Mouse (Mus musculus) lung, adult 2 months (tissue): Measurements from ENCODE around the gene Hist1h4b. TPM values are rescaled to one million over a fixed set of nuclear protein-coding genes. Genes with fewer than 3 reads are reported as not detected.
"Not testable (repeated sequence)": the region's sequence is repeated elsewhere in the genome, so short reads cannot be mapped to it uniquely, and the experiment has no call there.

Experiments
- DNase-seq: peaks from one replicate; pipeline ENCODE4 v3.0.0; 2022
- H3K4me1 ChIP-seq: fragments of 200-500 bp; 2 replicates; pipeline ENCODE4 v1.6.1; 2011; ENCODE audit warnings: low read length; ENCODE audit not compliant: control insufficient read depth, insufficient read depth
- H3K4me3 ChIP-seq: fragments of 200-500 bp; replicated peaks from 2 replicates; pipeline ENCODE3; 2011; ENCODE audit warnings: low read depth, mild to moderate bottlenecking, control low read depth, low read length; ENCODE audit errors: extremely low read depth
- CTCF ChIP-seq: fragments of 200-500 bp; IDR thresholded peaks from 2 replicates; pipeline ENCODE4 v1.5.1; 2011; ENCODE audit warnings: mild to moderate bottlenecking, low read length, control low read depth; ENCODE audit not compliant: insufficient read depth
- POLR2A ChIP-seq: fragments of 200-500 bp; IDR thresholded peaks from 2 replicates; pipeline ENCODE4 v1.6.1; 2011; ENCODE audit warnings: low read depth, mild to moderate bottlenecking, control low read depth, low read length, borderline replicate concordance; ENCODE audit errors: extremely low read depth
- whole genome bisulfite sequencing: fragments of 180-500 bp; shearing (Covaris S2); methylation state at CpG from one replicate; pipeline ENCODE4 v1.1.7; 2018; 5-methylcytosine and 5-hydroxymethylcytosine counted together
- polyA plus RNA-seq: library from polyadenylated mRNA; depleted of rRNA; stranded (reverse); fragments of >200 nt; gene quantifications from 2 replicates; pipeline ENCODE4 v1.2.3, GENCODE M21; 2012

Gene Hist1h4b
- polyA plus RNA-seq, 1 experiment, result 2.8 TPM

- TF ChIP-seq CTCF (no peak), POLR2A (no peak)
These were observed 479 bp downstream of the Hist1h4b start for GRCm38 (mm10) chr13:23757211-23757773.

GRCm38 (mm10) chr13:23757921-23758320 is 1.1 kb downstream of the Hist1h4b start:
- DNase-seq, result no peak
- H3K4me3 ChIP-seq, result no peak overlapping the region
- WGBS, result 40% methylated on average over 3 of the region's 3 CpGs
- H3K4me1 ChIP-seq, result peaks cover 2% of the 10 kb centered on the region
- TF ChIP-seq CTCF (no peak), POLR2A (no peak)

More at GRCm38 (mm10) chr13:23757211-23757773, 479 bp downstream of the Hist1h4b start:
- DNase-seq, result no peak
- 2% methylated on average over 18 of the region's 23 CpGs for WGBS
- Histone ChIP-seq H3K4me3 (peak overlapping the region; percentile 18), H3K4me1 (peaks cover 2% of the 10 kb centered on the region)

- WGBS, result 86% methylated on average over 3 of the region's 3 CpGs
- TF ChIP-seq POLR2A, result no peak
- Histone ChIP-seq H3K4me3 (no peak overlapping the region), H3K4me1 (peaks cover 2% of the 10 kb centered on the region)
- DNase-seq, result no peak
These were observed 2.5 kb downstream of the Hist1h4b start for GRCm38 (mm10) chr13:23759251-23759771.

GRCm38 (mm10) chr13:23759916-23760239 is 3.1 kb downstream of the Hist1h4b start:
- TF ChIP-seq POLR2A, result no peak
- no peak for TF ChIP-seq CTCF
- no peak for DNase-seq
- peaks cover 2% of the 10 kb centered on the region for H3K4me1 ChIP-seq
- 39% methylated on average over 1 of the region's 1 CpGs for WGBS
- no peak overlapping the region for H3K4me3 ChIP-seq

GRCm38 (mm10) chr13:23760240-23760971 is 3.6 kb downstream of the Hist1h4b start:
- Histone ChIP-seq H3K4me3 (peak overlapping the region; percentile 19), H3K4me1 (peaks cover 2% of the 10 kb centered on the region)
- no peak for DNase-seq
- 1% methylated on average over 26 of the region's 27 CpGs for WGBS
- TF ChIP-seq POLR2A (no peak), CTCF (no peak)

GRCm38 (mm10) chr13:23760972-23761864 is 4.4 kb downstream of the Hist1h4b start, which contains the start of gene Hist1h4a:
Gene Hist1h4a (minus strand): TSS chr13:23761230.
- Histone ChIP-seq H3K4me1 (peaks cover 2% of the 10 kb centered on the region), H3K4me3 (peak within 1 kb of the TSS; percentile 65)
- DNase-seq, result peak; percentile 95
- TF ChIP-seq POLR2A (peak; percentile 82), CTCF (no peak)
- WGBS, result under 1% methylated on average over 67 of the region's 72 CpGs

- H3K4me3 ChIP-seq, result peak within 1 kb of the TSS; percentile 65
- peak; percentile 58 for DNase-seq
- peak; percentile 46; the same call in 1 of the 2 replicates for TF ChIP-seq POLR2A
- under 1% methylated on average over 30 of the region's 52 CpGs for WGBS
- not testable (repeated sequence) for H3K4me1 ChIP-seq
These were observed 5.3 kb downstream of the Hist1h4b start, which contains the start of gene Hist1h3a for GRCm38 (mm10) chr13:23761871-23762821. Gene Hist1h3a (minus strand): TSS chr13:23762386.

- no peak for TF ChIP-seq POLR2A
- TF ChIP-seq CTCF, result no peak
- no peak for DNase-seq
- WGBS, result 1% methylated on average over 10 of the region's 10 CpGs
- Histone ChIP-seq H3K4me1 (peaks cover 2% of the 10 kb centered on the region; the same call in 1 of the 2 replicates), H3K4me3 (peak overlapping the region; percentile 80)
These were observed 6.4 kb downstream of the Hist1h4b start for GRCm38 (mm10) chr13:23763242-23763585.
